11 mouse cellular contexts compared by ENCODE assay signal in genomic region chr1:35266626-35267025, GRCm38 (mm10).
DNase-seq lines count a peak whose midpoint lies in the region; ATAC-seq and TF ChIP-seq lines count a peak whose summit lies in the region.
"Had no signal": no experiment of that assay in that cellular context is flagged by ENCODE, and none has a peak within 500 bp of the region (broad histone marks: within the 10 kb centered on the region; RNA-seq: fewer than 3 reads in every experiment).

No protein-coding gene starts in this region.

- H3K9me3 ChIP-seq in ES-Bruce4 (replicated peaks; ENCODE audit: control insufficient read depth, insufficient read depth, low read length, poor library complexity, severe bottlenecking) = no peaks in the 10 kb centered on the region
- H3K9me3 ChIP-seq: hindbrain, embryonic 15.5 days; limb, embryonic 15.5 days had no signal

- no peaks in the 10 kb centered on the region for H3K4me1 ChIP-seq in ES-Bruce4 (ENCODE audit: control insufficient read depth, insufficient read depth, low read length)

- no peak overlapping the region for H3K9ac ChIP-seq in ES-Bruce4 (ENCODE audit: low read depth, poor library complexity, severe bottlenecking)
- H3K9ac ChIP-seq: hindbrain, embryonic 15.5 days; limb, embryonic 15.5 days had no signal

- H3K27me3 ChIP-seq in ES-Bruce4 (ENCODE audit: control insufficient read depth, insufficient read depth, low read length, poor library complexity, severe bottlenecking) = no peaks in the 10 kb centered on the region
- H3K27me3 ChIP-seq: hindbrain, embryonic 15.5 days; limb, embryonic 15.5 days had no signal

- no peak overlapping the region for H3K4me3 ChIP-seq in ES-Bruce4 (ENCODE audit: low read depth, low read length)
- H3K4me3 ChIP-seq: hindbrain, embryonic 15.5 days; limb, embryonic 15.5 days had no signal

- ATAC-seq in cerebellum, adult (ENCODE audit: insufficient number of reproducible peaks, low FRiP score, low TSS enrichment) = no peak
- ATAC-seq: CD4-positive, CD25-positive, alpha-beta regulatory T cell, adult 4 months had no signal

- no peak overlapping the region for H3K27ac ChIP-seq in ES-Bruce4 (ENCODE audit: insufficient read depth, low read length)
- H3K27ac ChIP-seq: limb, embryonic 15.5 days had no signal

- no peak for TF ChIP-seq EP300 in ES-Bruce4 (IDR thresholded peaks at IDR 0.05; ENCODE audit: insufficient read depth, low read depth, low read length)

- peak; percentile 3 for DNase-seq in cerebellum, adult 9-11 months
- peak; percentile 9 for DNase-seq in left cerebral cortex, adult 11 months (ENCODE audit: low spot score)
- DNase-seq in left cerebral cortex, adult 8-10 months (ENCODE audit: low spot score in 2 of 2) = no peak
- DNase-seq in kidney, postnatal 10 days = peak; percentile 43
- no peak for DNase-seq in thymus, postnatal 4 days
- DNase-seq in gastrocnemius, postnatal 10 days = no peak

- TF ChIP-seq POLR2A in ES-Bruce4 (IDR thresholded peaks at IDR 0.05; ENCODE audit: insufficient read depth, low read length) = no peak

- no peaks in the 10 kb centered on the region for H3K36me3 ChIP-seq in ES-Bruce4 (ENCODE audit: control insufficient read depth, insufficient read depth, low read length, poor library complexity, severe bottlenecking)
- H3K36me3 ChIP-seq: hindbrain, embryonic 15.5 days; limb, embryonic 15.5 days had no signal

- peak; percentile 65 for TF ChIP-seq CTCF in ES-Bruce4 (IDR thresholded peaks at IDR 0.05; ENCODE audit: low read depth, low read length)

Comparison
In these comparisons a context has a peak if more than half of its experiments do, and no peak if none do; other contexts are left out.
1. DNase-seq: peak in cerebellum, adult 9-11 months (single experiment), left cerebral cortex, adult 11 months (single experiment) and kidney, postnatal 10 days (single experiment); none in left cerebral cortex, adult 8-10 months (0 of 2), thymus, postnatal 4 days (single experiment) and gastrocnemius, postnatal 10 days (single experiment).